Comparison of ENCODE assay signal across 16 mouse cellular contexts in genomic region chr11:60828903-60829302, GRCm38 (mm10). TPM values are rescaled to one million over a fixed set of nuclear protein-coding genes. Genes with fewer than 3 reads are reported as not detected.
A peak's percentile ranks its signal among the peaks of the same experiment; 100 is the strongest.
DNase-seq lines count a peak whose midpoint lies in the region; ATAC-seq and TF ChIP-seq lines count a peak whose summit lies in the region.
"Had no signal": no experiment of that assay in that cellular context is flagged by ENCODE, and none has a peak within 500 bp of the region (broad histone marks: within the 10 kb centered on the region; RNA-seq: fewer than 3 reads in every experiment).

No protein-coding gene starts in this region.

- H3K9ac ChIP-seq in forebrain, embryonic 14.5 days (ENCODE audit: low read length): no peak overlapping the region
- no peak overlapping the region for H3K9ac ChIP-seq in forebrain, embryonic 12.5 days
- H3K9ac ChIP-seq in midbrain, embryonic 14.5 days (replicated peaks; ENCODE audit: low read length): no peak overlapping the region
- no peak overlapping the region for H3K9ac ChIP-seq in midbrain, embryonic 11.5 days (ENCODE audit: low read length)
- no peak overlapping the region for H3K9ac ChIP-seq in stomach, postnatal 0 days (ENCODE audit: low read length)
- H3K9ac ChIP-seq: limb, embryonic 12.5 days had no signal

- no peaks in the 10 kb centered on the region for H3K9me3 ChIP-seq in forebrain, embryonic 14.5 days (replicated peaks; ENCODE audit: control insufficient read depth, low read length)
- H3K9me3 ChIP-seq in forebrain, embryonic 12.5 days: no peaks in the 10 kb centered on the region
- H3K9me3 ChIP-seq in midbrain, embryonic 14.5 days (ENCODE audit: control insufficient read depth, low read length): no peaks in the 10 kb centered on the region
- H3K9me3 ChIP-seq in midbrain, embryonic 11.5 days (ENCODE audit: control insufficient read depth, low read length): no peaks in the 10 kb centered on the region
- H3K9me3 ChIP-seq in stomach, postnatal 0 days (ENCODE audit: control insufficient read depth, low read length): no peaks in the 10 kb centered on the region
- H3K9me3 ChIP-seq: heart, embryonic 10.5 days; hindbrain, embryonic 10.5 days; limb, embryonic 12.5 days had no signal

- peaks cover 5% of the 10 kb centered on the region; the same call in 1 of the 2 replicates for H3K4me1 ChIP-seq in forebrain, embryonic 14.5 days (ENCODE audit: control insufficient read depth, insufficient read depth, low read length)
- peaks cover 8% of the 10 kb centered on the region for H3K4me1 ChIP-seq in forebrain, embryonic 12.5 days
- H3K4me1 ChIP-seq in midbrain, embryonic 14.5 days (ENCODE audit: control insufficient read depth, insufficient read depth, low read length): peaks cover 5% of the 10 kb centered on the region; the same call in 1 of the 2 replicates
- peaks cover 6% of the 10 kb centered on the region; the same call in 1 of the 2 replicates for H3K4me1 ChIP-seq in midbrain, embryonic 11.5 days (ENCODE audit: control insufficient read depth, insufficient read depth, low read length)
- peaks cover 3% of the 10 kb centered on the region; the same call in 1 of the 2 replicates for H3K4me1 ChIP-seq in stomach, postnatal 0 days (replicated peaks; ENCODE audit: control insufficient read depth, insufficient read depth)

- no peaks in the 10 kb centered on the region for H3K27me3 ChIP-seq in forebrain, embryonic 14.5 days (replicated peaks; ENCODE audit: control insufficient read depth, insufficient read depth, low read length)
- H3K27me3 ChIP-seq in forebrain, embryonic 12.5 days: peaks cover 6% of the 10 kb centered on the region; the same call in 1 of the 2 replicates
- no peaks in the 10 kb centered on the region for H3K27me3 ChIP-seq in midbrain, embryonic 14.5 days (ENCODE audit: control insufficient read depth, insufficient read depth, low read length)
- H3K27me3 ChIP-seq in midbrain, embryonic 11.5 days (ENCODE audit: control insufficient read depth, insufficient read depth, low read length): no peaks in the 10 kb centered on the region
- no peaks in the 10 kb centered on the region for H3K27me3 ChIP-seq in stomach, postnatal 0 days (ENCODE audit: control insufficient read depth, insufficient read depth, low read length)
- H3K27me3 ChIP-seq: limb, embryonic 12.5 days had no signal

- peak; percentile 13 for DNase-seq in forebrain, embryonic 14.5 days (ENCODE audit: low spot score)
- DNase-seq in kidney, postnatal 14 days: peak; percentile 27
- no peak for DNase-seq in kidney, adult 18-20 months
- DNase-seq in midbrain, embryonic 14.5 days: peak; percentile 25
- no peak for DNase-seq in midbrain, embryonic 11.5 days (ENCODE audit: low spot score, missing footprints)
- DNase-seq in stomach, postnatal 0 days (ENCODE audit: low spot score): no peak
- no peak for DNase-seq in urinary bladder, postnatal 36 days (ENCODE audit: low spot score in 2 of 2)
- DNase-seq: cerebellum, adult 9-10 months; kidney, adult 8-10 months; spleen, adult 18-20 months; thymus, adult 18-20 months had no signal

- no peak overlapping the region for H3K4me3 ChIP-seq in forebrain, embryonic 14.5 days (ENCODE audit: low read depth, low read length)
- no peak overlapping the region for H3K4me3 ChIP-seq in forebrain, embryonic 12.5 days (replicated peaks)
- no peak overlapping the region for H3K4me3 ChIP-seq in midbrain, embryonic 14.5 days (replicated peaks; ENCODE audit: low read depth, low read length)
- no peak overlapping the region for H3K4me3 ChIP-seq in midbrain, embryonic 11.5 days (ENCODE audit: low read depth, low read length)
- no peak overlapping the region for H3K4me3 ChIP-seq in stomach, postnatal 0 days (ENCODE audit: low read depth, low read length)
- H3K4me3 ChIP-seq: erythroblast, embryonic 14.5 days; heart, embryonic 10.5 days; hindbrain, embryonic 10.5 days; limb, embryonic 12.5 days had no signal

- no peaks in the 10 kb centered on the region for H3K36me3 ChIP-seq in forebrain, embryonic 14.5 days (ENCODE audit: control insufficient read depth, insufficient read depth, low read length)
- H3K36me3 ChIP-seq in forebrain, embryonic 12.5 days (replicated peaks): no peaks in the 10 kb centered on the region
- no peaks in the 10 kb centered on the region for H3K36me3 ChIP-seq in midbrain, embryonic 14.5 days (ENCODE audit: control insufficient read depth, insufficient read depth, low read length)
- no peaks in the 10 kb centered on the region for H3K36me3 ChIP-seq in midbrain, embryonic 11.5 days (ENCODE audit: control insufficient read depth, insufficient read depth, low read length)
- H3K36me3 ChIP-seq in stomach, postnatal 0 days (ENCODE audit: control insufficient read depth, insufficient read depth, low read length): no peaks in the 10 kb centered on the region
- H3K36me3 ChIP-seq: heart, embryonic 10.5 days; hindbrain, embryonic 10.5 days; limb, embryonic 12.5 days had no signal

- no peak for ATAC-seq in forebrain, embryonic 14.5 days
- no peak for ATAC-seq in forebrain, embryonic 12.5 days (ENCODE audit: low FRiP score)
- ATAC-seq in midbrain, embryonic 14.5 days (ENCODE audit: low FRiP score, low TSS enrichment): no peak
- ATAC-seq in midbrain, embryonic 11.5 days (ENCODE audit: low FRiP score): no peak
- no peak for ATAC-seq in stomach, postnatal 0 days (ENCODE audit: low FRiP score, low TSS enrichment)

- 38% methylated on average over 2 of the region's 2 CpGs for WGBS in forebrain, embryonic 14.5 days
- 31% methylated on average over 2 of the region's 2 CpGs for WGBS in forebrain, embryonic 12.5 days
- WGBS in midbrain, embryonic 14.5 days: 33% methylated on average over 2 of the region's 2 CpGs
- WGBS in midbrain, embryonic 11.5 days: 44% methylated on average over 2 of the region's 2 CpGs
- 26% methylated on average over 2 of the region's 2 CpGs for WGBS in stomach, postnatal 0 days

- H3K27ac ChIP-seq in forebrain, embryonic 14.5 days (ENCODE audit: low read depth, low read length): no peak overlapping the region
- no peak overlapping the region for H3K27ac ChIP-seq in forebrain, embryonic 12.5 days
- no peak overlapping the region for H3K27ac ChIP-seq in midbrain, embryonic 14.5 days (replicated peaks; ENCODE audit: low read depth, low read length)
- no peak overlapping the region for H3K27ac ChIP-seq in midbrain, embryonic 11.5 days (ENCODE audit: low read depth, low read length)
- no peak overlapping the region for H3K27ac ChIP-seq in stomach, postnatal 0 days (replicated peaks)
- H3K27ac ChIP-seq: heart, embryonic 10.5 days; hindbrain, embryonic 10.5 days; limb, embryonic 12.5 days had no signal

- TF ChIP-seq CTCF in stomach, postnatal 0 days (IDR thresholded peaks at IDR 0.05; ENCODE audit: low read depth): peak; percentile 72

- no peak overlapping the region for H3K4me2 ChIP-seq in forebrain, embryonic 14.5 days (ENCODE audit: low read length)
- no peak overlapping the region for H3K4me2 ChIP-seq in forebrain, embryonic 12.5 days
- no peak overlapping the region for H3K4me2 ChIP-seq in midbrain, embryonic 14.5 days (ENCODE audit: low read length)
- H3K4me2 ChIP-seq in midbrain, embryonic 11.5 days: no peak overlapping the region
- H3K4me2 ChIP-seq in stomach, postnatal 0 days (replicated peaks; ENCODE audit: low read depth): no peak overlapping the region
- H3K4me2 ChIP-seq: limb, embryonic 12.5 days had no signal

- no peak for TF ChIP-seq EP300 in stomach, postnatal 0 days (optimal IDR thresholded peaks at IDR 0.05)

RNA-seq across cellular contexts. Expression of gene Dhrs7b, which starts 1.5 kb away (rescaled TPM):
- polyA plus RNA-seq in forebrain, embryonic 14.5 days (2014; fragmentation: Nextera tagmentation; extraction: Ambion mirVana): 36.6 and 36.8 TPM in 2 replicates
- 23.5 and 27.2 TPM in 2 replicates for polyA plus RNA-seq in forebrain, embryonic 12.5 days (2016; fragmentation: Nextera tagmentation; extraction: Ambion mirVana)
- 27.0 and 30.7 TPM in 2 replicates for polyA plus RNA-seq in midbrain, embryonic 14.5 days (2014; fragmentation: Nextera tagmentation; extraction: Ambion mirVana)
- polyA plus RNA-seq in midbrain, embryonic 11.5 days (2014; fragmentation: Nextera tagmentation; extraction: Ambion mirVana): 25.9 and 27.2 TPM in 2 replicates
- polyA plus RNA-seq in stomach, postnatal 0 days (2015; fragmentation: Nextera tagmentation; extraction: Ambion mirVana): 28.0 and 28.1 TPM in 2 replicates

RNA-seq across cellular contexts. Expression of gene Shmt1, which starts 17.4 kb away (rescaled TPM):
- 12.0 and 17.3 TPM in 2 replicates for polyA plus RNA-seq in forebrain, embryonic 14.5 days (2014; fragmentation: Nextera tagmentation; extraction: Ambion mirVana)
- 49.9 and 52.6 TPM in 2 replicates for polyA plus RNA-seq in forebrain, embryonic 12.5 days (2016; fragmentation: Nextera tagmentation; extraction: Ambion mirVana)
- 4.8 and 6.7 TPM in 2 replicates for polyA plus RNA-seq in midbrain, embryonic 14.5 days (2014; fragmentation: Nextera tagmentation; extraction: Ambion mirVana)
- 46.2 and 51.7 TPM in 2 replicates for polyA plus RNA-seq in midbrain, embryonic 11.5 days (2014; fragmentation: Nextera tagmentation; extraction: Ambion mirVana)
- polyA plus RNA-seq in stomach, postnatal 0 days (2015; fragmentation: Nextera tagmentation; extraction: Ambion mirVana): 29.1 and 30.9 TPM in 2 replicates
- polyA plus RNA-seq: erythroblast, embryonic 14.5 days had no signal

RNA-seq across cellular contexts. Expression of gene Tmem11, which starts 50.2 kb away (rescaled TPM):
- 67.8 and 68.2 TPM in 2 replicates for polyA plus RNA-seq in forebrain, embryonic 14.5 days (2014; fragmentation: Nextera tagmentation; extraction: Ambion mirVana)
- polyA plus RNA-seq in forebrain, embryonic 12.5 days (2016; fragmentation: Nextera tagmentation; extraction: Ambion mirVana): 49.6 and 52.1 TPM in 2 replicates
- polyA plus RNA-seq in midbrain, embryonic 14.5 days (2014; fragmentation: Nextera tagmentation; extraction: Ambion mirVana): 52.4 and 53.7 TPM in 2 replicates
- 60.2 and 67.2 TPM in 2 replicates for polyA plus RNA-seq in midbrain, embryonic 11.5 days (2014; fragmentation: Nextera tagmentation; extraction: Ambion mirVana)
- polyA plus RNA-seq in stomach, postnatal 0 days (2015; fragmentation: Nextera tagmentation; extraction: Ambion mirVana): 39.8 and 42.1 TPM in 2 replicates

RNA-seq across cellular contexts. Expression of gene Smcr8, which starts 51.6 kb away (rescaled TPM):
- 7.9 and 8.5 TPM in 2 replicates for polyA plus RNA-seq in forebrain, embryonic 14.5 days (2014; fragmentation: Nextera tagmentation; extraction: Ambion mirVana)
- polyA plus RNA-seq in forebrain, embryonic 12.5 days (2016; fragmentation: Nextera tagmentation; extraction: Ambion mirVana): 11.0 and 11.5 TPM in 2 replicates
- polyA plus RNA-seq in midbrain, embryonic 14.5 days (2014; fragmentation: Nextera tagmentation; extraction: Ambion mirVana): 8.8 and 9.4 TPM in 2 replicates
- 9.2 and 10.1 TPM in 2 replicates for polyA plus RNA-seq in midbrain, embryonic 11.5 days (2014; fragmentation: Nextera tagmentation; extraction: Ambion mirVana)
- 1.7 and 1.9 TPM in 2 replicates for polyA plus RNA-seq in stomach, postnatal 0 days (2015; fragmentation: Nextera tagmentation; extraction: Ambion mirVana)

RNA-seq across cellular contexts. Expression of gene Top3a, which starts 51.7 kb away (rescaled TPM):
- 7.3 and 9.5 TPM in 2 replicates for polyA plus RNA-seq in forebrain, embryonic 14.5 days (2014; fragmentation: Nextera tagmentation; extraction: Ambion mirVana)
- polyA plus RNA-seq in forebrain, embryonic 12.5 days (2016; fragmentation: Nextera tagmentation; extraction: Ambion mirVana): 20.5 and 21.1 TPM in 2 replicates
- 7.4 and 9.3 TPM in 2 replicates for polyA plus RNA-seq in midbrain, embryonic 14.5 days (2014; fragmentation: Nextera tagmentation; extraction: Ambion mirVana)
- polyA plus RNA-seq in midbrain, embryonic 11.5 days (2014; fragmentation: Nextera tagmentation; extraction: Ambion mirVana): 16.0 and 17.4 TPM in 2 replicates
- 4.3 and 4.7 TPM in 2 replicates for polyA plus RNA-seq in stomach, postnatal 0 days (2015; fragmentation: Nextera tagmentation; extraction: Ambion mirVana)

Comparison
In these comparisons a context has a peak if more than half of its experiments do, and no peak if none do; other contexts are left out.
1. DNase-seq: peak in forebrain, embryonic 14.5 days (single experiment), kidney, postnatal 14 days (single experiment) and midbrain, embryonic 14.5 days (single experiment); none in kidney, adult 18-20 months (single experiment), midbrain, embryonic 11.5 days (single experiment), stomach, postnatal 0 days (single experiment) and urinary bladder, postnatal 36 days (0 of 2).